Mouse (Mus musculus) spleen, embryonic (tissue): ENCODE measurements around the gene Mpz.

ENCODE experiments used
- CTCF ChIA-PET: fragments of 350-600 bp; sonication (Branson Sonifier 250); formaldehyde crosslinking; loops from one replicate; lab custom pipeline; 2022; lab: Charles Lee

Gene Mpz

GRCm38 (mm10) chr1:171122932-171123331, 27.6 kb upstream of the Mpz start:
- CTCF ChIA-PET = interaction anchor here (0.6 kb wide), 1 partner anchor 22 kb away, joined by 14 read pairs; no protein-coding TSS in a partner anchor

- CTCF ChIA-PET = no interaction called here
These were observed 26.1 kb upstream of the Mpz start for GRCm38 (mm10) chr1:171124398-171124797.

GRCm38 (mm10) chr1:171129251-171129650, 21.3 kb upstream of the Mpz start:
- CTCF ChIA-PET = no interaction called here

- CTCF ChIA-PET = interaction anchor here (0.7 kb wide), 1 partner anchor 11 kb away, joined by 3 read pairs; no protein-coding TSS in a partner anchor
These were observed 19.5 kb upstream of the Mpz start for GRCm38 (mm10) chr1:171130971-171131370.

GRCm38 (mm10) chr1:171135600-171135999, 14.9 kb upstream of the Mpz start:
- CTCF ChIA-PET = no interaction called here

GRCm38 (mm10) chr1:171137486-171138155, 12.9 kb upstream of the Mpz start:
- CTCF ChIA-PET = interaction anchor here (0.6 kb wide), 1 partner anchor 165 kb away, joined by 6 read pairs; no protein-coding TSS in a partner anchor

- CTCF ChIA-PET = interaction anchor here (0.6 kb wide), 1 partner anchor 41 kb away, joined by 3 read pairs; no protein-coding TSS in a partner anchor
These were observed 7.5 kb upstream of the Mpz start for GRCm38 (mm10) chr1:171142981-171143380.

- CTCF ChIA-PET = interaction anchor here (1.2 kb wide), 1 partner anchor 10 kb away, joined by 3 read pairs; no protein-coding TSS in a partner anchor
These were observed 404 bp downstream of the Mpz start for GRCm38 (mm10) chr1:171150838-171151391.

GRCm38 (mm10) chr1:171151966-171152365, 1.5 kb downstream of the Mpz start:
- CTCF ChIA-PET = interaction anchor here (1.2 kb wide), 1 partner anchor 9 kb away, joined by 3 read pairs; no protein-coding TSS in a partner anchor

- CTCF ChIA-PET = interaction anchor here (0.7 kb wide), 1 partner anchor 553 kb away, joined by 7 read pairs; no protein-coding TSS in a partner anchor
These were observed 6.1 kb downstream of the Mpz start for GRCm38 (mm10) chr1:171156644-171157043.

GRCm38 (mm10) chr1:171157965-171158364, 7.5 kb downstream of the Mpz start:
- CTCF ChIA-PET = no interaction called here

GRCm38 (mm10) chr1:171159485-171159975, 9.0 kb downstream of the Mpz start:
- CTCF ChIA-PET = no interaction called here

- CTCF ChIA-PET = interaction anchor here (1.3 kb wide), 1 partner anchor 33 kb away, joined by 3 read pairs; the partner anchor contains the start of gene Pcp4l1
These were observed 12.0 kb downstream of the Mpz start for GRCm38 (mm10) chr1:171162526-171162925.

GRCm38 (mm10) chr1:171164258-171164657, 13.7 kb downstream of the Mpz start:
- CTCF ChIA-PET = no interaction called here

GRCm38 (mm10) chr1:171165629-171166345, 15.3 kb downstream of the Mpz start:
- CTCF ChIA-PET = no interaction called here

- CTCF ChIA-PET = no interaction called here
These were observed 18.4 kb downstream of the Mpz start for GRCm38 (mm10) chr1:171168906-171169305.

- CTCF ChIA-PET = no interaction called here
These were observed 19.4 kb downstream of the Mpz start for GRCm38 (mm10) chr1:171169913-171170312.

GRCm38 (mm10) chr1:171171138-171171537, 20.6 kb downstream of the Mpz start:
- CTCF ChIA-PET = no interaction called here

- CTCF ChIA-PET = no interaction called here
These were observed 22.3 kb downstream of the Mpz start for GRCm38 (mm10) chr1:171172779-171173178.

GRCm38 (mm10) chr1:171179487-171180171, 29.1 kb downstream of the Mpz start:
- CTCF ChIA-PET = interaction anchor here (0.7 kb wide), 1 partner anchor 277 kb away, joined by 4 read pairs; no protein-coding TSS in a partner anchor

- CTCF ChIA-PET = no interaction called here
These were observed 32.5 kb downstream of the Mpz start for GRCm38 (mm10) chr1:171183025-171183424.
